Mouse (Mus musculus) hematopoietic stem cell, adult 5-6 weeks (primary cell): Measurements from ENCODE around the gene Tgfbr2. TPM values are rescaled to one million over a fixed set of nuclear protein-coding genes. Genes with fewer than 3 reads are reported as not detected.

Experiments used
- ATAC-seq, 2 experiments: fragments of 125-278 bp in 1 of 2; replicated peaks in 1 of 2; 2 replicates each; pipeline ENCODE4 v1.8.0; 2016 to 2017; ENCODE audit warnings: inconsistent platforms in 2 of 2, mild to moderate bottlenecking in 2 of 2, moderate number of reproducible peaks in 2 of 2, low read depth in 1 of 2, moderate TSS enrichment in 1 of 2; ENCODE audit not compliant: low FRiP score in 2 of 2, poor library complexity in 2 of 2, severe bottlenecking in 2 of 2, insufficient read depth in 1 of 2, low TSS enrichment in 1 of 2
- total RNA-seq: library from RNA; stranded (forward); fragments of 172-1452, 232-1000 nt; gene quantifications from 2 replicates; pipeline ENCODE4 v1.2.3, GENCODE M21; 2017

Tgfbr2 gene
- total RNA-seq, 1 experiment from 2014 or later = 26.2 TPM

GRCm38 (mm10) chr9:116137645-116138044 lies 37.5 kb downstream of the Tgfbr2 start:
- ATAC-seq = no peak

GRCm38 (mm10) chr9:116136811-116137210 lies 38.3 kb downstream of the Tgfbr2 start:
- no peak for ATAC-seq

GRCm38 (mm10) chr9:116136146-116136545 lies 39.0 kb downstream of the Tgfbr2 start:
- ATAC-seq = no peak

GRCm38 (mm10) chr9:116134488-116134887 lies 40.7 kb downstream of the Tgfbr2 start:
- no peak for ATAC-seq

GRCm38 (mm10) chr9:116133312-116133980 lies 41.7 kb downstream of the Tgfbr2 start:
- 0 out of 4 replicates have a peak, but pooled peaks of 1 of the 2 experiments have one; percentile 16 for ATAC-seq

- no peak for ATAC-seq
Observed at GRCm38 (mm10) chr9:116128886-116129285, 46.3 kb downstream of the Tgfbr2 start.

- no peak for ATAC-seq
Observed at GRCm38 (mm10) chr9:116128311-116128710, 46.8 kb downstream of the Tgfbr2 start.

- no peak for ATAC-seq
Observed at GRCm38 (mm10) chr9:116126494-116126893, 48.7 kb downstream of the Tgfbr2 start.

GRCm38 (mm10) chr9:116122969-116123589 lies 52.1 kb downstream of the Tgfbr2 start:
- peak; percentile 68 to 72 for ATAC-seq

GRCm38 (mm10) chr9:116122544-116122943 lies 52.6 kb downstream of the Tgfbr2 start:
- 0 out of 4 replicates have a peak, but pooled peaks of 1 of the 2 experiments have one; percentile 9 for ATAC-seq

GRCm38 (mm10) chr9:116121472-116121871 lies 53.7 kb downstream of the Tgfbr2 start:
- ATAC-seq = no peak

GRCm38 (mm10) chr9:116119990-116120389 lies 55.2 kb downstream of the Tgfbr2 start:
- ATAC-seq = no peak

GRCm38 (mm10) chr9:116118332-116118872 lies 56.8 kb downstream of the Tgfbr2 start:
- no peak for ATAC-seq

GRCm38 (mm10) chr9:116115875-116116274 lies 59.3 kb downstream of the Tgfbr2 start:
- ATAC-seq = no peak

- ATAC-seq = no peak
Observed at GRCm38 (mm10) chr9:116114339-116114738, 60.8 kb downstream of the Tgfbr2 start.

GRCm38 (mm10) chr9:116111149-116111970 lies 63.8 kb downstream of the Tgfbr2 start:
- peak; percentile 49 to 57; a peak in 3 of 4 replicates for ATAC-seq

- no peak for ATAC-seq
Observed at GRCm38 (mm10) chr9:116108729-116109128, 66.4 kb downstream of the Tgfbr2 start.

- ATAC-seq = no peak
Observed at GRCm38 (mm10) chr9:116104770-116105169, 70.4 kb downstream of the Tgfbr2 start.
